Mouse (Mus musculus) neural tube, embryonic 15.5 days (tissue): ENCODE results near the gene A830005F24Rik. TPM values are rescaled to one million over a fixed set of nuclear protein-coding genes. Genes with fewer than 3 reads are reported as not detected.
"Not testable (repeated sequence)": the region's sequence is repeated elsewhere in the genome, so short reads cannot be mapped to it uniquely, and the experiment has no call there.

Experiments used
- ATAC-seq: fragments of 200-750 bp; cut with Nextera tagmentation; 2 replicates; pipeline ENCODE4 v1.8.0; 2017; ENCODE audit warnings: mild to moderate bottlenecking, moderate TSS enrichment, moderate library complexity; ENCODE audit not compliant: low FRiP score
- H3K27ac ChIP-seq: fragments of 300-500 bp; sonication (generic); replicated peaks from 2 replicates; pipeline ENCODE4 v1.5.1; 2015; ENCODE audit warnings: mild to moderate bottlenecking, inconsistent platforms
- H3K27me3 ChIP-seq: fragments of 300-500 bp; sonication (generic); replicated peaks from 2 replicates; pipeline ENCODE4 v1.6.1; 2015; ENCODE audit warnings: inconsistent platforms
- H3K36me3 ChIP-seq: fragments of 300-500 bp; sonication (generic); 2 replicates; pipeline ENCODE4 v1.6.1; 2015; ENCODE audit warnings: inconsistent platforms
- H3K4me1 ChIP-seq: fragments of 300-500 bp; sonication (generic); 2 replicates; pipeline ENCODE4 v1.6.1; 2015; ENCODE audit warnings: inconsistent platforms
- H3K4me2 ChIP-seq: fragments of 300-500 bp; sonication (generic); 2 replicates; pipeline ENCODE4 v1.6.1; 2015; ENCODE audit warnings: inconsistent platforms, mild to moderate bottlenecking, moderate library complexity
- H3K4me3 ChIP-seq: fragments of 300-500 bp; sonication (generic); replicated peaks from 2 replicates; pipeline ENCODE4 v1.5.1; 2015; ENCODE audit warnings: mild to moderate bottlenecking, inconsistent platforms
- H3K9ac ChIP-seq: fragments of 300-500 bp; sonication (generic); replicated peaks from 2 replicates; pipeline ENCODE4 v1.6.1; 2015; ENCODE audit warnings: mild to moderate bottlenecking, inconsistent platforms
- H3K9me3 ChIP-seq: fragments of 300-500 bp; sonication (generic); replicated peaks from 2 replicates; pipeline ENCODE4 v1.6.1; 2016; ENCODE audit warnings: inconsistent platforms
- WGBS: fragments of 180-500 bp; shearing (Covaris S2); methylation state at CpG from one replicate; pipeline ENCODE4 v1.1.7; 2015; ENCODE audit warnings: mixed read lengths; 5-methylcytosine and 5-hydroxymethylcytosine counted together
- polyA plus RNA-seq: library from polyadenylated mRNA; unstranded; fragments of >200 nt; fragmentation: Nextera tagmentation; extraction: Ambion mirVana; gene quantifications from 2 replicates; pipeline ENCODE4 v1.2.1, GENCODE M21; 2015

A830005F24Rik gene
- polyA plus RNA-seq, 1 experiment from 2014 or later, result 3.4 TPM

DNA sequence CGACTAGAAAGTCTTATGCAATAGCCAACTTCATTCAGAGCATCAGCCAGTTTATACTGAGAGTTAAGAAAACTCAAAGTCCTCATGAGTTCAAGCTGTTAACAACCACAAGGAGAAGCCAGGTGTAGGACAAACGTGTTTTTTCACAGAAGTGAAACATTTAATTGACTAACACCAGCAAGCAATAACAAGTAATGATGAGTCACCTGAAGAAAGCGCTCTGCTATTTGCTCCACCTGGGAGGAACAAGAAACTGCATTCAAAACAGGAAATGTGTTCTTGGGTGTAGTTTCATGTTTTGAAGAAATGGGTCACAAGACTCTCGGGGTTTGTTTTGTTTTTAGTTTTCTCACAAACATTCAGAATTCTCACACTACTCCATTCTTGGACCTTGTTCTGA is 2.5 kb downstream of the A830005F24Rik start:
- no peaks in the 10 kb centered on the region for H3K36me3 ChIP-seq
- peaks cover 14% of the 10 kb centered on the region for H3K4me1 ChIP-seq
- no peak for ATAC-seq
- 88% methylated on average over 4 of the region's 4 CpGs for WGBS
- no peak overlapping the region for H3K9ac ChIP-seq
- no peak overlapping the region for H3K27ac ChIP-seq
- no peak overlapping the region for H3K4me2 ChIP-seq
- no peak overlapping the region for H3K4me3 ChIP-seq
- no peaks in the 10 kb centered on the region for H3K27me3 ChIP-seq
- H3K9me3 ChIP-seq, result no peaks in the 10 kb centered on the region; the same call in 1 of the 2 replicates

DNA sequence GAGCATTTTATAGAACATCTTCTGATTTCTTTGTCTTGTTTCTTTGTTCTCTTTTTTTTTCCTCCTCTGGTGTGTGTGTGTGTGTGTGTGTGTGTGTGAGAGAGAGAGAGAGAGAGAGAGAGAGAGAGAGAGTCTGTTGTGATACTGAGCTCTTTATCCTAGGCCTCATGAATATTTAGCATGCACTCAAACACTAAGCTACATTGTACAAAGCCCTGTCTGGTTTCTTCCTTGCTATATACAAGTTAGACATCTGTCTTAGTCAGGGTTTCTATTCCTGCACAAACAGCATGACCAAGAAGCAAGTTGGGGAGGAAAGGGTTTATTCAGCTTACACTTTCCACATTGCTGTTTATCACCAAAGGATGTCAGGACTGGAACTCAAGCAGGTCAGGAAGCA is 5.8 kb downstream of the A830005F24Rik start:
- ATAC-seq, result not testable (repeated sequence)

DNA sequence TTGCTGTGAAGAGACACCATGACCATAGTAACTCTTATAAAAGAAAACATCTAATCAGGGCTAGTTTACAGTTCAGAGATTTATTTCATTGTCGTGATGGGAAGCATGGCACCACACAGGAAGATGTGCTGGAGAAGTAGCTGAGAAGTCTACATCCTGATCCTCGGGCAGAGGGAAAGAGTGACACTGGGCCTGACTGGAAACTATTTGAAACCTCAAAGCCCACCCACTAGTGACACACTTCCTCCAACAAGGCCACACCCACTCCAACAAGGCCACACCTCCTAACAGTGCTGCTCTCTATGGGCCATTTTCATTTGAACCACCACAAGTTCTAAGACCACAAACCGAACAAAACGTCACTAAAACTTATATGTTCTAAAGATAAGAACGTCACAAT is 12.4 kb downstream of the A830005F24Rik start:
- WGBS, result 88% methylated on average over 5 of the region's 5 CpGs
- Histone ChIP-seq H3K4me2 (no peak overlapping the region), H3K9ac (no peak overlapping the region), H3K4me3 (no peak overlapping the region), H3K4me1 (peaks cover 2% of the 10 kb centered on the region; the same call in 1 of the 2 replicates), H3K9me3 (no peaks in the 10 kb centered on the region), H3K27me3 (no peaks in the 10 kb centered on the region), H3K27ac (no peak overlapping the region), H3K36me3 (no peaks in the 10 kb centered on the region)
- no peak for ATAC-seq

More for the DNA sequence above, 5.8 kb downstream of the A830005F24Rik start:
- not testable (repeated sequence) for H3K9me3 ChIP-seq, H3K4me2 ChIP-seq, H3K4me3 ChIP-seq, H3K27me3 ChIP-seq, H3K9ac ChIP-seq, H3K27ac ChIP-seq, H3K4me1 ChIP-seq, H3K36me3 ChIP-seq

DNA sequence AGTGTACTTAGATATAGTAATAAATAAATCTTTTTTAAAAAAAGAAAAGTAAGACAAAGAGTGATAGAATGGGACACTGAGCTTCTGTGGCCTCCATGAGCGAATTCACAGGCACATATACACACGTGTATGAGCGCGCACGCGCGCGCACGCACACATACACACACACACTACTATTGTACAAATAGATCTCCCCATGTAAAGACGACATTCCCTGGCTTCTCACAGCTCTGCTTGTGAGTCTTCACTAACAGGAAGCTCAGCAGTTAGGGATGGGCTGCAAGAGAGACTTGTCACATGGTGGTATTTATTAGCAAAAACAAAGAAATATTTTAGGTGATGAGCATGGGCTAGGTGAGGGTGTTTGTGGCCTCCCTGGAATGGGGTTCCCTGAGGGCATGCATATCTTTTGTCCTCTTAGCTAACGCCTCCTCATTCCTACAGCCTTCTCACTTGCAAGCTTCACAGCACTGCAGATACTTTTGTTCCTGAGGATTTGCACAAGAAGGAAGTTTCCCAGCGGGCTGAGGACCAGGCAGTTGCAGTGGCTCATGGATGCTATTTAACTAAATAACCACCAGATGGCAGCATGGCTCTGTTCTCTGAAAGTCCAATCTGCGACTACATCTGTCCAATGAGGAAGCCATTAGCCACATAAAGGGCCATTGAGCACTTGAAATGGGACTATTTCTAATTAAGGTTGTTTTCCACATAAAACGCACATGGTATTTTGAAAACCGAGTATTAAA is 14.9 kb downstream of the A830005F24Rik start:
- Histone ChIP-seq H3K4me2 (no peak overlapping the region), H3K9me3 (no peaks in the 10 kb centered on the region), H3K9ac (no peak overlapping the region), H3K4me3 (no peak overlapping the region), H3K27ac (no peak overlapping the region), H3K27me3 (no peaks in the 10 kb centered on the region), H3K4me1 (peaks cover 2% of the 10 kb centered on the region; the same call in 1 of the 2 replicates), H3K36me3 (no peaks in the 10 kb centered on the region)
- ATAC-seq, result peak; percentile 84
- WGBS, result 55% methylated on average over 15 of the region's 15 CpGs

DNA sequence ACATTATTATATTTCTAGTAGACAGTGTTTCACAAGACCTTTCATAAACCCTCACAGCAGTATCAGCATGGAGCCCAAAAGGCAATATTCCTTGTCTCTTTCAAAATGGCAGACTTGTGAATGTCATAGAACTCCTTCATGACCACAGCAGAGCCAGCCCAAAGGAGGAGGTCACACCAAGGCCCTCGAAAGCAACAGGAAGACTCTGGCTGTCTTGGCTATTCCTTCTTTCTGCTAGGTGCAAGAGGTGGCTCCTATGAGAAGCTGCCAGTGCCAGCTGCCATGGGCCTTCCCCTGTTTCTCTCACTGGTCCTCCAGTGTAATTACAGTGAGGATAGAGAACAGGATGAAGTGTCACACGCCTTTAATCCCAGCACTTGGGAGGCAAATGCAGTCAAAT is 15.7 kb downstream of the A830005F24Rik start:
- no peak overlapping the region for H3K4me2 ChIP-seq
- no peak overlapping the region for H3K9ac ChIP-seq
- H3K4me1 ChIP-seq, result peaks cover 2% of the 10 kb centered on the region; the same call in 1 of the 2 replicates
- no peak overlapping the region for H3K27ac ChIP-seq
- no peaks in the 10 kb centered on the region for H3K9me3 ChIP-seq
- no peak overlapping the region for H3K4me3 ChIP-seq
- no peaks in the 10 kb centered on the region for H3K27me3 ChIP-seq
- 57% methylated on average over 2 of the region's 2 CpGs for WGBS
- ATAC-seq, result peak; percentile 54
- no peaks in the 10 kb centered on the region for H3K36me3 ChIP-seq

DNA sequence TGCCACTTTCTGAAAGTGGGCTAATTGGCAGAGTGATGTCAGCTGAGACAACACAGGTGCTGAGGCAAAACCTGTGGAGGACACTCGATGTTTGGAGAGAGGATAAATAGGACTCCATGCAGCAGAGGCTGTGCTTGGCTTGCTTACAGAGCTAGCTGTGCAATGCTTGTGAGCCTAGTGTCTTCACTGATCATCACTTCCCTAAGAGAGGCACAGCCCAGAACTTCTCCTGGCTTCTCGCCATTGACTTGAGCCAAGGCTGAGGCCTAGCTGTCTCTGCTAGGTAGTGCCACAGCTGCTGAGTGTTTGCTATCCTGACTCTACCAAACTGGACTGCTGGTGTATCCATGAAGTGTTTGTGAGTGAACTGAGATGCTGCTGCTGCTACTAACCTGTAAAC is 17.3 kb downstream of the A830005F24Rik start:
- H3K9ac ChIP-seq, result no peak overlapping the region
- no peak overlapping the region for H3K27ac ChIP-seq
- H3K27me3 ChIP-seq, result no peaks in the 10 kb centered on the region
- H3K4me1 ChIP-seq, result peaks cover 2% of the 10 kb centered on the region; the same call in 1 of the 2 replicates
- no peaks in the 10 kb centered on the region for H3K9me3 ChIP-seq
- no peak overlapping the region for H3K4me3 ChIP-seq
- 76% methylated on average over 2 of the region's 2 CpGs for WGBS
- H3K36me3 ChIP-seq, result 0 out of 2 replicates have a peak, but pooled peaks cover 2% of the 10 kb centered on the region
- no peak for ATAC-seq
- no peak overlapping the region for H3K4me2 ChIP-seq

DNA sequence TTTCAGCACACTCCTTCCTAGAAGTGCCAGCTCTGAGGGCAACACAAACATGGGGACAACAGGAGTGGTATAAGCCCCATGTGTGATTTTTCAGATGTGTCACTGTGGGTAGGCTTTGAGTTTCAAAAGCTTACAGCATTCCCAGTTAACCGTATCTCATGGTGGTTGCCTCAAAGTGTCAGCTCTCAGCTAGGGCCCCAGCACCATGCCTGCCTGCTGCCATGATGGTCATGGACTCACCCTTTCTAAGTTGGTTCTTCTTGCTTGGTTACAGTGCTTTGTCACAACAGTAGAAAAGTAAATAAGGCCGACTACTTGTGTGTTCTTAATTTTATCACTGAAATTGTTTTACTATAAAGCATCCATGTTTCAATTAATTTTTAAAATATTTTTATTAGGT is 18.1 kb downstream of the A830005F24Rik start:
- Histone ChIP-seq H3K4me1 (peaks cover 2% of the 10 kb centered on the region; the same call in 1 of the 2 replicates), H3K27ac (no peak overlapping the region), H3K4me3 (no peak overlapping the region), H3K4me2 (no peak overlapping the region), H3K9me3 (no peaks in the 10 kb centered on the region), H3K36me3 (0 out of 2 replicates have a peak, but pooled peaks cover 2% of the 10 kb centered on the region), H3K9ac (no peak overlapping the region), H3K27me3 (no peaks in the 10 kb centered on the region)
- 80% methylated on average over 2 of the region's 2 CpGs for WGBS
- ATAC-seq, result no peak

DNA sequence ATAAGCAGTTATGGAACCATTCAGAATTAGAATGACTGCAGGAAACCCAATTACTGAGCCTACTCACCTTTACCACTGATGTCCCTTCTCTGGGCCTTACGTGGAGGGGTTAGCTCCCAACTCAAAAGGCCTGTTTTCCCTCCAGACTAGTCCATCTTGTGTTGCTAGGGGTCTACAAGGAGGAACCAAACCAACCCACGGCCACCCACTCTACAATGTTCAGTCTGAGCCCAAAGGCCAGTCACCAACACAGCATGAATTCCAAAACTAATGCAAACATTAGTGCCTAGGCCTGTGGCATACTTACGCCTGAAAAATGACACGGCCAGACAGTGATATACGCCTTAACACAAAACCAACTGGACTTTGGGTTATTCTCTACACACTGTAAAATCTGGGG is 20.1 kb downstream of the A830005F24Rik start:
- Histone ChIP-seq H3K4me2 (no peak overlapping the region), H3K4me1 (no peaks in the 10 kb centered on the region), H3K9ac (no peak overlapping the region), H3K9me3 (no peaks in the 10 kb centered on the region), H3K27me3 (no peaks in the 10 kb centered on the region), H3K36me3 (0 out of 2 replicates have a peak, but pooled peaks cover 2% of the 10 kb centered on the region), H3K27ac (no peak overlapping the region), H3K4me3 (no peak overlapping the region)
- WGBS, result 91% methylated on average over 5 of the region's 5 CpGs
- no peak for ATAC-seq

DNA sequence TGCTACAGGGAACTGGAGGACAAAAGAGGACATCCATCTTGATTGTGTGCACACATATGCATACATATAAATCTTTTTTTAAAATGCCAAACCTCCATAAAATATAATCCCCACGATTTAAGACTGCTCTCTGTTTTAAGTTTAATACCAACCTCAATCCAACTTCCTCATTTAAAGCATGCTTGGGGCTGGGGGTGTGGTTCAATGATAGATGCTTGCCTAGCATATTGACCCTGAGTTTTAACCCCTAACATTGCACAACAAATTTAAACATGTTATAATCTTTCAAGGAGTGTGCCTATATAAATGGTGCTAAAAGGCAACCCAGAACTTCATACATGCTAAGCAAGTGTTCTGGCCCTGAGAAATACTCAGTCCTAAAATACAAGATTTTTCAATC is 27.1 kb downstream of the A830005F24Rik start:
- Histone ChIP-seq H3K4me3 (no peak overlapping the region), H3K36me3 (0 out of 2 replicates have a peak, but pooled peaks cover under 1% of the 10 kb centered on the region), H3K9ac (no peak overlapping the region), H3K4me1 (peaks cover 42% of the 10 kb centered on the region), H3K27me3 (no peaks in the 10 kb centered on the region), H3K27ac (no peak overlapping the region), H3K9me3 (no peaks in the 10 kb centered on the region), H3K4me2 (peak overlapping the region; percentile 11; the same call in 1 of the 2 replicates)
- 40% methylated on average over 1 of the region's 1 CpGs for WGBS
- no peak for ATAC-seq

DNA sequence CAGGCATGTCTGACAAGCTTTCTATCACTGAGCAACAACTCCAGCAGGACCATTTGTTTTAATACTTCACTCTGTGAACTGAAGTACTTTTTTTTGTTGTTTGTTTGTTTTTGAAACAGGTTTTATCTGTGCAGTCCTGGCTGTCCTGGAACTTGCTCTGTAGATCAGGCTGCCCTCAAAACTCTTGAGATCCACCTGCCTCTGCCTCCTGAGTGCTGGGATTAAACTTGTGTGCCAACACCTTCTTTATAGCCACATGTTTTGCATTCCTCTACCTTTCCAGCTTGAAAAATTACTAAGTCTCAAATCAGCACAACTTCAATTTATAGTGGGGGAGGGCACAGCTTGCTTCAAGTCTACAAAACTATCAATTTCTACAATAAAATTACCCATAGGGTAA is 31.0 kb downstream of the A830005F24Rik start:
- peaks cover 42% of the 10 kb centered on the region for H3K4me1 ChIP-seq
- no peaks in the 10 kb centered on the region for H3K9me3 ChIP-seq
- no peaks in the 10 kb centered on the region for H3K27me3 ChIP-seq
- no peak for ATAC-seq
- peak overlapping the region; percentile 66 for H3K4me2 ChIP-seq
- H3K4me3 ChIP-seq, result no peak overlapping the region
- no peaks in the 10 kb centered on the region for H3K36me3 ChIP-seq
- H3K27ac ChIP-seq, result no peak overlapping the region
- no peak overlapping the region for H3K9ac ChIP-seq

DNA sequence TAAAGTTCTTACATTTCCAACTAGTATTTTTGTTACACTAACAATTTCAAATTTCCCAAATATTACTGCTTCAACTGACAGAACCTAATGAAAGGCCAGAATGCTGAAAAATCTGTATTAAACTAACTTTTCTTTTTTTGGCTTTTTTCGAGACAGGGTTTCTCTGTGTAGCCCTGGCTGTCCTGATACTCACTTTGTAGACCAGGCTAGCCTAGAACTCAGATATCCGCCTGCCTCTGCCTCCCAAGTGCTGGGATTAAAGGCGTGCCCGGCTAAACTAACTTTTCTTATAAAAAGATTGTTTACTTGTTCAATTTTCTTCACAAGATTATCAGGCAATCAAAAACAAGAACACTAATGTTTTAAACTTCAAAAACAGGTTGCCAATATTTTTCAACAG is 31.5 kb downstream of the A830005F24Rik start:
- Histone ChIP-seq H3K27me3 (no peaks in the 10 kb centered on the region), H3K4me3 (peak overlapping the region; percentile 94), H3K4me2 (peak overlapping the region; percentile 66), H3K4me1 (peaks cover 38% of the 10 kb centered on the region), H3K9ac (no peak overlapping the region; the same call in 1 of the 2 replicates), H3K36me3 (no peaks in the 10 kb centered on the region), H3K27ac (no peak overlapping the region), H3K9me3 (no peaks in the 10 kb centered on the region)
- WGBS, result 52% methylated on average over 4 of the region's 4 CpGs
- no peak for ATAC-seq

DNA sequence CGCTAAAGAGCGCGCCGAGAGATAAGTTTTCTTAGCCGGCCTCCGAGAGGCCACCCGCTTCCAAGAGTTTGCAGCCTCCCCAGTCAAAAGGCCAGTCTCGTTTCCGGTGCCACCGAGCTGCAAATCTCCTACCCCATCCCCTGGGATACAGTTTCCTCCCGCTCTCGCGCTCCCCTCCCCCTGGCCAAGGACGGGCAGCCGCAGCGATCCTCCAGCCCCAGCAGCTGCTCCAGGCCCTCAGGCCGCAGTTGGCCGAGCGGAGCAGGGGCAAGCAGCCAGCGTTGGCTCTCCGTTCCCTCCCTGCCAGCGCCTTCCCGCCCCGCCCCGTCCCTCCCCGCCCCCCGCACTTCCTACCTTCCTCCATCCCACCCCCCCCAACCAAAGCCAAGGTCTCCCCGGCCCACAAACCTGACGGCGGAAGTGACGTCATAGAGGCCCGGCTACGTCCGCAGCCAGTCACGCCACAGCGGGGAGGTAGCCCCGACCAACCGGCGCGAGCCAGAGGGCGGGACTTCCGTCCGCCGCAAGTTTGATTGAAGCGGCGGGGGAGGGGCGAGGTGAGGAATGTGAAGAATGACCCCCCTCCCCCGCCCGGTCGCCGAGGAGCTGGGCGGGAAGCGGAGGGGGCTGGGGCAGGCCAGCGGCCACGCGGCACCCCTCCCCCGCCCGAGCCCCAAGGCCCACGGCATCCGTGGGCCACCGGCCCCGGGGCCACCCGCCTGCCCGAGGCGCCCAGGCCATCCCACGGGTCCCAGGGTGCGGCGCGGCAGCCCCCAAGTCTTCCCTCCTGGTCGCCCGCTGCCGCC is 32.3 kb downstream of the A830005F24Rik start:
- no peaks in the 10 kb centered on the region for H3K27me3 ChIP-seq
- H3K9me3 ChIP-seq, result no peaks in the 10 kb centered on the region
- H3K27ac ChIP-seq, result peak overlapping the region; percentile 100
- H3K4me1 ChIP-seq, result peaks cover 32% of the 10 kb centered on the region
- H3K4me3 ChIP-seq, result peak overlapping the region; percentile 94
- no peaks in the 10 kb centered on the region for H3K36me3 ChIP-seq
- WGBS, result under 1% methylated on average over 61 of the region's 72 CpGs
- H3K9ac ChIP-seq, result peak overlapping the region; percentile 99
- peak; percentile 92 for ATAC-seq
- peak overlapping the region; percentile 66 for H3K4me2 ChIP-seq
